Comparison of ENCODE assay signal across 8 mouse cellular contexts in genomic region chr12:4793718-4794117, GRCm38 (mm10). TPM values are rescaled to one million over a fixed set of nuclear protein-coding genes. Genes with fewer than 3 reads are reported as not detected.
DNase-seq lines count a peak whose midpoint lies in the region; ATAC-seq and TF ChIP-seq lines count a peak whose summit lies in the region.
"Had no signal": no experiment of that assay in that cellular context is flagged by ENCODE, and none has a peak within 500 bp of the region (broad histone marks: within the 10 kb centered on the region; RNA-seq: fewer than 3 reads in every experiment).

No protein-coding gene starts in this region.

- no peak overlapping the region for H3K4me2 ChIP-seq in kidney, embryonic 16.5 days (replicated peaks; ENCODE audit: low read depth, low read length)

- no peak overlapping the region for H3K27ac ChIP-seq in kidney, adult 2 months (ENCODE audit: insufficient read depth, low read depth, low read length)
- no peak overlapping the region for H3K27ac ChIP-seq in kidney, embryonic 16.5 days (ENCODE audit: low read length)
- H3K27ac ChIP-seq: macrophage had no signal

- TF ChIP-seq CTCF in kidney, adult 2 months (conservative IDR thresholded peaks at IDR 0.05; ENCODE audit: insufficient read depth, insufficient read length, low read depth, low read length): peak; percentile 61

- H3K9ac ChIP-seq in kidney, embryonic 16.5 days (replicated peaks; ENCODE audit: low read length): no peak overlapping the region

- intact Hi-C loops in left cerebral cortex, postnatal 4 days (cut with DNase I): no loop called here

- H3K9me3 ChIP-seq in kidney, embryonic 16.5 days (ENCODE audit: low read length): no peaks in the 10 kb centered on the region

- no peaks in the 10 kb centered on the region for H3K36me3 ChIP-seq in kidney, adult 2 months (ENCODE audit: control insufficient read depth, insufficient read depth, low read length)
- no peaks in the 10 kb centered on the region for H3K36me3 ChIP-seq in kidney, embryonic 16.5 days (ENCODE audit: insufficient read depth, low read length)

- no peak overlapping the region for H3K4me3 ChIP-seq in kidney, adult 2 months (ENCODE audit: insufficient read depth, low read depth, low read length)
- H3K4me3 ChIP-seq in kidney, embryonic 16.5 days (ENCODE audit: low read length): no peak overlapping the region

- ATAC-seq in kidney, embryonic 16.5 days (ENCODE audit: low FRiP score, low TSS enrichment): no peak

- TF ChIP-seq POLR2A in kidney, adult 2 months (IDR thresholded peaks at IDR 0.05; ENCODE audit: low read depth, low read length): no peak

- DNase-seq in kidney, adult 2 months: peak; percentile 38
- DNase-seq in 3T3-L1 (ENCODE audit: low read depth, low spot score): peak; percentile 72
- DNase-seq in ES-CJ7 (ENCODE audit: low read depth, low spot score): peak; percentile 27
- DNase-seq in left cerebral cortex, postnatal 4 days: peak; percentile 44
- DNase-seq in spleen, postnatal 4 days (ENCODE audit: low spot score in 2 of 2): no peak
- DNase-seq in cerebellum, adult 11-12 months: no peak

- no peaks in the 10 kb centered on the region for H3K27me3 ChIP-seq in kidney, adult 2 months (replicated peaks; ENCODE audit: control insufficient read depth, insufficient read depth, low read length)
- H3K27me3 ChIP-seq in kidney, embryonic 16.5 days (ENCODE audit: insufficient read depth, low read length): no peaks in the 10 kb centered on the region

- WGBS in kidney, adult 2 months: 71% methylated on average over 1 of the region's 1 CpGs
- WGBS in kidney, embryonic 16.5 days: 80% methylated on average over 1 of the region's 1 CpGs

- no peaks in the 10 kb centered on the region for H3K4me1 ChIP-seq in kidney, adult 2 months (ENCODE audit: control insufficient read depth, insufficient read depth, low read length)
- no peaks in the 10 kb centered on the region for H3K4me1 ChIP-seq in kidney, embryonic 16.5 days (ENCODE audit: insufficient read depth, low read length)

RNA-seq across cellular contexts. Expression of gene Sf3b6, which starts 23.6 kb away (rescaled TPM):
- 79.8 and 83.7 TPM in 2 replicates for polyA plus RNA-seq in kidney, adult 2 months (2012; rRNA removed)
- polyA plus RNA-seq in kidney, embryonic 16.5 days (2015; fragmentation: Nextera tagmentation; extraction: Ambion mirVana): 162 and 190 TPM in 2 replicates
- total RNA-seq in left cerebral cortex, postnatal 4 days (2021): 100 to 1,000 TPM; 127 to 135 TPM

RNA-seq across cellular contexts. Expression of gene Fam228b, which starts 24.7 kb away (rescaled TPM):
- polyA plus RNA-seq in kidney, adult 2 months (2012; rRNA removed): 0.38 and 0.56 TPM in 2 replicates
- polyA plus RNA-seq in kidney, embryonic 16.5 days (2015; fragmentation: Nextera tagmentation; extraction: Ambion mirVana): 1.9 and 4.1 TPM in 2 replicates
- 10 to 100 TPM; 16.0 to 21.1 TPM for total RNA-seq in left cerebral cortex, postnatal 4 days (2021)

RNA-seq across cellular contexts. Expression of gene Pfn4, which starts 24.9 kb away (rescaled TPM):
- 0.81 and 0.91 TPM in 2 replicates for polyA plus RNA-seq in kidney, adult 2 months (2012; rRNA removed)
- polyA plus RNA-seq in kidney, embryonic 16.5 days (2015; fragmentation: Nextera tagmentation; extraction: Ambion mirVana): 2.4 and 2.8 TPM in 2 replicates
- 10 to 100 TPM in 1 of 2 experiments, 1 to 10 TPM in 1; 9.6 to 10.6 TPM for total RNA-seq in left cerebral cortex, postnatal 4 days (2021)
- polyA plus RNA-seq: macrophage had no signal

RNA-seq across cellular contexts. Expression of gene Fkbp1b, which starts 47.7 kb away (rescaled TPM):
- polyA plus RNA-seq in kidney, adult 2 months (2012; rRNA removed): 2.1 and 4.8 TPM in 2 replicates
- polyA plus RNA-seq in kidney, embryonic 16.5 days (2015; fragmentation: Nextera tagmentation; extraction: Ambion mirVana): 7.4 and 9.5 TPM in 2 replicates
- 100 to 1,000 TPM in 1 of 2 experiments, 10 to 100 TPM in 1; 91.9 to 101 TPM for total RNA-seq in left cerebral cortex, postnatal 4 days (2021)

RNA-seq across cellular contexts. Expression of gene Wdcp, which starts 49.4 kb away (rescaled TPM):
- 6.4 and 7.7 TPM in 2 replicates for polyA plus RNA-seq in kidney, adult 2 months (2012; rRNA removed)
- polyA plus RNA-seq in kidney, embryonic 16.5 days (2015; fragmentation: Nextera tagmentation; extraction: Ambion mirVana): 15.3 and 16.9 TPM in 2 replicates
- total RNA-seq in left cerebral cortex, postnatal 4 days (2021): 10 to 100 TPM; 12.7 to 15.0 TPM

Comparison
In these comparisons a context has a peak if more than half of its experiments do, and no peak if none do; other contexts are left out.
1. DNase-seq: peak in kidney, adult 2 months (single experiment), 3T3-L1 (single experiment), ES-CJ7 (single experiment) and left cerebral cortex, postnatal 4 days (single experiment); none in spleen, postnatal 4 days (0 of 2) and cerebellum, adult 11-12 months (single experiment).